Mouse (Mus musculus) mouse embryonic stem cell (cell line): ENCODE results near the gene Lrrfip1.

Experiments used
- in situ Hi-C, 2 experiments: fragments of 300-500 bp; cut with MboI; formaldehyde crosslinking; loops; 1 replicate in 1 of 2; 3 replicates in 1 of 2; pipeline ENCODE4 v1.14.3; 2019 to 2020; ENCODE audit warnings: low sequenced_read_pairs in 2 of 2, low pct_unique_long_range_greater_than_20kb in 1 of 2, mixed read lengths in 1 of 2; ENCODE audit not compliant: unreplicated experiment in 1 of 2

The Lrrfip1 gene

GRCm38 (mm10) chr1:90998268-90998890, at the start of gene Lrrfip1:
Gene Lrrfip1 (plus strand): TSS chr1:90998737.
- in situ Hi-C loops = no loop called here

DNA sequence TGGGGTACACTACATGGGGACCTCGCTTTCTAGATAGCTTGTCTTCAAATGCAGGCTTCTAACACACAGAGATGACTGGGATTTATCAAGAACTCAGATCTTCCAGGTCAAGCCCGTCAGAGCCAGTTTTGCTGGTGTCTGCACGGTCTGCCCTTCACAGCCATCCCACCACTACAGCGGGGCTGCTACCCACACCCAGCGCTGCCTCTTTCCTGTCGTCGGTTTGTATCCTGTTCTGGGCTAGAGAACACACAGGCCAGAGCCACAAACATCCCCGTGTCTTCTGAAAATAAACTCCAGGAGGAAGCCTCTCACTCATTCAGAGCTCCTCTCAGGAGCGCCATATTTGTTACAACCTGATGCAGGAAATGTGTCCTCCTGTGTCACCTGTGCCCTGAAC, 49.2 kb upstream of the Lrrfip1 start:
- in situ Hi-C loops = no loop called here

- in situ Hi-C loops = no loop called here
Measured at GRCm38 (mm10) chr1:90951670-90952069, 46.9 kb upstream of the Lrrfip1 start.

DNA sequence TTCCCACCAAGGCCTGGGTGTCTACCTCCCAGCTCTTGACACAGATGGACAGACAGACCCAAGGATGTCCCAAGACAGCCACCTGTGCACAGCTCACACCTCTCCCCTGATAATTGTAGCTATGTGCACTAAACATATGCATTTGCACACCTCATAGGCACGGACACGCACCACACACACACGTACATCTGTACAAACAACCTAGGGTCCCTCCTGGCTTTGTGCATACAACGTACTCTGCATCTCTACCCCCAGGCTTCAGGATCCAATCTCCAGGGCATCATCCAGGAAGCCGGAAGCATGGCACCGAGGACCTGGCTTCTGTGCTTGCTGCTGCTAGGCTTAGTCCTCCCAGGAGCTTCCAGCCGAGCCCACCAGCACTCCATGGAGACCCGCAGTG, 45.7 kb upstream of the Lrrfip1 start, which contains the start of gene Prlh:
Gene Prlh, plus strand, starts transcription at position 301 of the 400 bp plus-strand sequence.
- in situ Hi-C loops = no loop called here

- in situ Hi-C loops = no loop called here
Measured at GRCm38 (mm10) chr1:90953688-90954087, 44.8 kb upstream of the Lrrfip1 start.

DNA sequence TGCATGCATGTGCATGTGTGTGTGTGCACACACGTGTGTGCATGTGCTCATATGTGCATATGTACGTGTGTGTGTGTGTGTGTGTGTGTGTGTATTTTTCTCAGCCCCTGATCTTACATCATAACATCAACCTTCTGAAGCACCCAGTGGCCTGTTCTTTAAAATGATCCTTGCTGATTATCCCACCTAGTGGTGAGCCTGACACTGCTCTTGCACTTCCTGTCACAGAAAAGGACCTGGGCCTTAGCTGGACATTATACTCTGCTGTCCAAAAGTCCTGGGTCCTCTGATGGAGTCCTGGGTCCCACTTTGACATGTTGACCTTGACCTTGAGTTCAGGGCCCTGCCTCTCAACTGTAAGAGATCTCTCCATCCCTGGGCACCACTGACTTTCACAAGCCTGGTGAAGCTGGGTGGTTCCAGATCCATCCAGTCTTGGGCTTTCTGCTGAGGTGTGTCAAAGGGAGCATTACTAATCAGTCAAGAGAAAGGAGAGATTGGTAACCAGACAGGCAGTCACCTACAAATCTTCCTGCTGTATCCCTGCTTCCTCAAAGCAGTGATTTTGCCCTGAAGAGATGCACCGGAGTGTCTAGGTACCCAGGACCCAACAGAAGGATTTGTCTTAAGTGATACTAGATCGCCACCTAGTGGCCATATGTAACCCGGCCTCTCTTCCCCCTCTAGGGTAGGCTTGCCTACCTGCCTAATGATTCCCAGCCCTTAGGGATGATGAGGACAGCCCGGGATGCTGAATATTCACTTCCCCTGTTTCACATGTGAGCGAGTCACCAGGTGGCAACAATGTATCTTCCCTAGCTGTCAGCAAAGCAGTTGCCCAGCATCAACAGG, 42.1 kb upstream of the Lrrfip1 start:
- in situ Hi-C loops = no loop called here

DNA sequence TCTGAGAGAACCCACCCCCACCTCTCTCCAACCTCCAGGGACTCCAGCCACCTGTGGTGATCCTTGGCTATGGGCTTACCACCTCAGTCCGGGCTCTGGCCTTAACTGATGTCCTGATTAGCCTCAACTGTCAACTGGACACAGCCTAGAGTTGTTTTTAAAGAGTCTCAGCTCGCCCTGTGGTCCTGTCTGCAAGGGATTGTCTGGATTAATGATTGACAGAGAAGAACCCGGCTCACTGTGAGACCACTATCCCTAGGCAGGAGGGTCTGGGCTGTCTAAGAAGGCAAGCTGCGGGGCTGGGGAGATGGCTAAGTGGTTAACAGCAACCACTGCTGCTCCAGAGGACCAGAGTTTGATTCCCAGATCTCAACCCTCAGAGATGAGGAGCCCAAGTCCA, 36.0 kb upstream of the Lrrfip1 start:
- in situ Hi-C loops = no loop called here

DNA sequence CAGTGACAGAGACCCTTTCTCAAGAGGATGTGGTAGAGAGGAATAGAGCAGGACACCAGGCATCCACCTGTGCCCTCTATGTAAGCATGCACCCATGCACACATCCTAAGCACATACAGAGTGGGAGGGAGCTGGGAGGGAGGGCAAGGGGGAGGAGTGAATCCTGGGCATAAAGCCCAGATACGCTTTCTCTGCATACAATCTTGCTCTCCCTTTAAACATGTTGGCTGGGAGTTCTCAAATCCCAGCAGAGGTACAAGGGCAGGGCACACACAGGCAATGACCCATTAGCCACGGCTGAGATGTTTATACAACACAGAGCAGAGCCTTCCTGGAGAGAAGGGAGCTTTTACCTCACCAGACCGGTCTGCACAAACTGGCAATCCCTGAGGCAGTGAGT, 35.5 kb upstream of the Lrrfip1 start:
- in situ Hi-C loops = no loop called here

DNA sequence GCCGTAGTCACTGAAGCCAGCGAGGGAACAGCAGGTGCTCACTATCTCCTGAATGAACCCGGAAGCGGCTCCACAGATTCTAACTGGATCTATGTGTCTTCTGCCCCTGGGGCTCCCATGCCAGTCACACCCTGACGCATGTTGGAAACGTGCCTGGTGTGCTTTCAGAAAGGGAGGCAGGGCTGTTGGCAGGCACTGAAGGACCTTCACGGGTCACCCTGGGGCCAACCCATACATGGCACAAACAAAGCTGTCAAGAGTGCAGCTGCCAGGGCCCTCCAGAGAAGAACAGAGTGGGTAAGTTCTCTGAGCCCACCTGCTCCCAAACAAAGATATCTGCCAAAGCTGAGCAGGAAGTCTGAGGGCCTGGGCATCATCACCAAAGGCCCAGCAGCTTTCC, 31.0 kb upstream of the Lrrfip1 start:
- in situ Hi-C loops = no loop called here

DNA sequence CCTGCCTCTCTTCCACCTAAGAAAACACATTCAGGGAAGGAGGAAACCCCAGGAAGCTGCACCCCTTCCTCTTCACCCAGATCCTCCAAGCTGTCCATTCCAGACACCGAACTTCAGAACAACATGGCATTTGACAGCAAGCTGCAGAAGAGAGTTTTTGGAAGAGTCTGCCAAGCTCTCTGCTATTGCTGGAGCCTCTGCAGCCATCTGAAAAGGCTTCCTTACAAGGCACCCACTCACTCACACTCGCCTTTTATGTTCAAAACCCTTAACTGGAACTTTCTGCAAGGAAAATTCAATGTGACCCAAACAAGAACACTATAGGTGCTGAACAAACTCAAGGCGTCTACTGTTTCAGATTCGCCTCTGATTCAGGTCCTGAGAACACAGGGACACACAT, 29.9 kb upstream of the Lrrfip1 start:
- in situ Hi-C loops = no loop called here

DNA sequence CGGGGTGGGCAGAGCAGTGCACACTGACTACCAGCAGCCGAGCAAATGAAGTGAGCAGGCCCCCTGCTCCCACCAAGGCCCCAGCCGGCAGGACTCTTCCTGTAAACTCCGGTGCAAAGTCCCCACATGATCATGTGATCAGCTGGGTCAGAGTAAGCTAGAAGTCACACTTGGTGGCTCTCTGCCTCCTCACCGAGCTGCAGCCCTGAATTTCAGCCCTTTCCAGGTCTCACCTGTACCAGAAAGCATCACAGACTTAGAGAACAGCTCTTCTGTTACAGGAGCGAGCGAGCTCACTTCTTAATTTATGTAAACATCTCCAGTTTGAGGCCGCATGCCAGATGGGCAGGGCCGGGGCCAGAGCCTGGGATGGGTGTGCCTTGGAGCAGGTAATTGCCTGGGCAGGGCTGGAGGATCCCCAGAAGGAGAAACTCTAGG, 29.2 kb upstream of the Lrrfip1 start, which contains the start of gene Rab17:
Gene Rab17, minus strand, starts transcription at position 315 of the 438 bp plus-strand sequence.
- in situ Hi-C loops = no loop called here

GRCm38 (mm10) chr1:90969881-90970390, 28.6 kb upstream of the Lrrfip1 start:
- in situ Hi-C loops = loop anchor here in 1 of 2 experiments (10.0 kb wide), 1 partner anchor 245 kb away; no protein-coding TSS in a partner anchor

- in situ Hi-C loops = loop anchor here in 1 of 2 experiments (10.0 kb wide), 1 partner anchor 242 kb away; no protein-coding TSS in a partner anchor
Measured at GRCm38 (mm10) chr1:90972911-90973573, 25.5 kb upstream of the Lrrfip1 start.

DNA sequence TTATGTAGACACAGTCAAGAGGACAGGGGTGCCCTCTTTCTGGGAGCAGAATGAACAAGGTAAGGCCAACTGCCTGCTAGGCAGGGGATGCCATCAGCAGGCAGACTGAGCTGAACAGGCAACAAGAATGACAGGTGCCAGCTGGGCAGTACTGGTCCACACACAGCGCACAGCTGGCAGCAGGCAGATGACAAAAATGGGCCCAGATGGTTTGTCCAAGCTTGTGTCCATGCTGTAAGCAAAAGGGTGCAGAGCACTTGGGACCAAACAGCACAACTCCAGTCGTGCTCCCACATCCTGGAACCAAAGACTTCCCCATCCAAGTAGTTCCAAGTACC, 25.0 kb upstream of the Lrrfip1 start:
- in situ Hi-C loops = loop anchor here in 1 of 2 experiments (10.0 kb wide), 1 partner anchor 241 kb away; no protein-coding TSS in a partner anchor

DNA sequence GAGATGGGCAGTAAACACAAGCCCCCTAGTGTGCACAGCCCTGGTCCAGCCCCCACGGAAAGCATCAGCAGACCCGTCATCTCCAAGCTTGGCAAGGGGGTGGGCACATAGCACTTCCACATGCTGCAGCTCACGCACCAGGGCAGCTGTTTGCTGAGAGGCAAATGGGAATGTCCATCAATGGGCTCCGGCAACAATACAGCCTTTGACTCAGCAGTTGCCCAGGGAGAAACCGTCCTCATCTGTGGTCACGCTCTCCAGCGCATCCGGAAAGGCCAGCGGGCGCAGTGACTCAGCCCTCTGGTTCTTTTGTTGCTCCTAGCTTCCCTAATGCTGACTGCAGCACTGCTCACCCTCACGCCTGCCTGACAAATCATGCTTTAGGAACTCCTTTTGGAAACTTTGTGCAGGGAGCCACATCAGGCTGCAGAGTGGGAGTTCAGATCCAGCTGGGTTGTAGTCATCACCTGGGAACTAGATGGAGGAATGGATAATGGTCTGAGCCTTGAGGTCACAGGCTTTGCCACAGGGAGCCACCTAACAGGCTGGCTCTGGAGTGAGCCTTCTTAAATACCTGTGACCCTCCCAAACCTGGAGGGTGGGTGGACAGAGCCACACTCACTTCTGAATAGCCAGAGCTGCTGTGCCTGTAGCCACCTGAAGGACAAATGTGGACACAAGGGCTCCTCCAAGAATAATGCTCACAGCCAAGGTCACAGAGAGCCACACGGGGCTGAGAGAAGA, 23.5 kb upstream of the Lrrfip1 start:
- in situ Hi-C loops = loop anchor here in 1 of 2 experiments (10.0 kb wide), 1 partner anchor 240 kb away; no protein-coding TSS in a partner anchor

DNA sequence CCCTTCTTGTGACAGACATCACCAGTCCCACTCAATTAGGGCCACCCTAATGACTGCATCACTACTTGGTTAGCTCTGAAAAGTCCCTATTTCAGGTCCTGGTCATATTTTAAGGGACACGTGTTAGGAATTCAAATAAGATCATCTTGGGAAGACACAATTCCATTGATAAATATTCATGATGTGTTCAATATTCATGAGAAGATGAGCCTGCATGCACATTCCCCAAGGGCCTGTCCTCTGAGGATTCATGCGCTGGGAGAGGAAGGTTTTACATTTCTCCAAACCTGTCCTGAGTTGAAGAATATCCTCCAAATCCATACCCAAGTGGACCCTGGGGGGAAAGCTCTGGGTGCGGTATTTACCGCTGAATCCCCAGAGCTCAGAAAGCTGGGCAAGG, 22.6 kb upstream of the Lrrfip1 start:
- in situ Hi-C loops = loop anchor here in 1 of 2 experiments (10.0 kb wide), 1 partner anchor 239 kb away; no protein-coding TSS in a partner anchor

GRCm38 (mm10) chr1:90980638-90981330, 17.8 kb upstream of the Lrrfip1 start:
- in situ Hi-C loops = no loop called here

- in situ Hi-C loops = no loop called here
Measured at GRCm38 (mm10) chr1:90981346-90981745, 17.2 kb upstream of the Lrrfip1 start.
